In the genomic region with DNA sequence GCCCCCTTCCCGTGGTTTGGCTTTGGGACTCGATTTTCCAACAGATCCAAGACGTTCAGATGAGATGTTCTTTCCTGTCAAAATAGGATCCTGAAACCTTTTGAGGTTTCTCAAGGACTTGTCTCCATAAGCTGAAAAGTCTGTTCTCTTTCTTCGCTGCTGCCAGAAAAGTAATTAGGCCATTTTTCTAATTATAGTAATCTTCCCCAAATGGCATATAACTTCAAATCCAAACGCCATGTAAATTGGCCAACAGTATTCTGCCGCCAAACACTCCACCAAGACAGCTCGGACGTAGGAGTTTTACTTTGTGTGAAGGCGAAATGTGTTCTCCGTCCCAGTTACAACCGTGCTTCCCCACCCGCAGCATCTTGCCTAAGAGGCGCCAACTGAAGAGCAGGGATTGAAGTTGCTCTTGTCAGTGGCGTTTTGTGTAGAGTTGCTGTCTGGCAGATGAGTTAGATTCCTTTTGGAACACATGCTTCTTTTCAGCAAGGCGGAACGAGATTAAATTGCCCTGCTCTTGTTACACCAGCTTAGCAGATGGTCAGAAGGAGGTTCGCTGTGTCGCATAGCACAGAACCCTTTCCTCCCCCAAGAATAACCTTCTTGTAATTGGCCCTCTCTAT, we compare ENCODE assay signal across 8 mouse cellular contexts.
DNase-seq lines count a peak whose midpoint lies in the region; ATAC-seq lines count a peak whose summit lies in the region.

No protein-coding gene starts in this region.

- WGBS in heart, embryonic 13.5 days, result 19% methylated on average over 18 of the region's 18 CpGs
- WGBS in forebrain, embryonic 14.5 days, result 26% methylated on average over 18 of the region's 18 CpGs
- WGBS in midbrain, embryonic 14.5 days, result 28% methylated on average over 18 of the region's 18 CpGs

- H3K4me3 ChIP-seq in heart, embryonic 13.5 days, result peak overlapping the region; percentile 45
- H3K4me3 ChIP-seq in forebrain, embryonic 14.5 days (ENCODE audit: low read depth, low read length), result peak overlapping the region; percentile 10
- peak overlapping the region; percentile 20 for H3K4me3 ChIP-seq in midbrain, embryonic 14.5 days (replicated peaks; ENCODE audit: low read depth, low read length)

- no peak for ATAC-seq in heart, embryonic 13.5 days (ENCODE audit: extremely low read depth, insufficient number of reproducible peaks, low FRiP score, low TSS enrichment)
- peak; percentile 85 for ATAC-seq in cerebellum, adult (ENCODE audit: insufficient number of reproducible peaks, low FRiP score, low TSS enrichment)
- ATAC-seq in forebrain, embryonic 14.5 days, result peak; percentile 49
- ATAC-seq in midbrain, embryonic 14.5 days (ENCODE audit: low FRiP score, low TSS enrichment), result peak; percentile 38; the same call in 1 of the 2 replicates

- no peaks in the 10 kb centered on the region for H3K9me3 ChIP-seq in heart, embryonic 13.5 days
- no peaks in the 10 kb centered on the region for H3K9me3 ChIP-seq in forebrain, embryonic 14.5 days (replicated peaks; ENCODE audit: control insufficient read depth, low read length)
- H3K9me3 ChIP-seq in midbrain, embryonic 14.5 days (ENCODE audit: control insufficient read depth, low read length), result no peaks in the 10 kb centered on the region

- peak overlapping the region; percentile 68 for H3K4me2 ChIP-seq in heart, embryonic 13.5 days
- peak overlapping the region; percentile 48 for H3K4me2 ChIP-seq in forebrain, embryonic 14.5 days (ENCODE audit: low read length)
- H3K4me2 ChIP-seq in midbrain, embryonic 14.5 days (ENCODE audit: low read length), result peak overlapping the region; percentile 46

- intact Hi-C loops in heart, postnatal 36 days (cut with DNase I), result loop anchor here (10.0 kb wide), 1 partner anchor 92 kb away; no protein-coding TSS in a partner anchor

- no peaks in the 10 kb centered on the region for H3K36me3 ChIP-seq in heart, embryonic 13.5 days
- H3K36me3 ChIP-seq in forebrain, embryonic 14.5 days (ENCODE audit: control insufficient read depth, insufficient read depth, low read length), result no peaks in the 10 kb centered on the region
- no peaks in the 10 kb centered on the region for H3K36me3 ChIP-seq in midbrain, embryonic 14.5 days (ENCODE audit: control insufficient read depth, insufficient read depth, low read length)

- H3K9ac ChIP-seq in heart, embryonic 13.5 days, result peak overlapping the region; percentile 67
- no peak overlapping the region for H3K9ac ChIP-seq in forebrain, embryonic 14.5 days (ENCODE audit: low read length)
- peak overlapping the region; percentile 18; the same call in 1 of the 2 replicates for H3K9ac ChIP-seq in midbrain, embryonic 14.5 days (replicated peaks; ENCODE audit: low read length)

- H3K4me1 ChIP-seq in heart, embryonic 13.5 days, result peaks cover 28% of the 10 kb centered on the region
- H3K4me1 ChIP-seq in forebrain, embryonic 14.5 days (ENCODE audit: control insufficient read depth, insufficient read depth, low read length), result peaks cover 11% of the 10 kb centered on the region; the same call in 1 of the 2 replicates
- peaks cover 13% of the 10 kb centered on the region for H3K4me1 ChIP-seq in midbrain, embryonic 14.5 days (ENCODE audit: control insufficient read depth, insufficient read depth, low read length)

- 0 out of 2 replicates have a peak overlapping the region, but pooled peaks have one; percentile 25 for H3K27ac ChIP-seq in heart, embryonic 13.5 days (replicated peaks)
- H3K27ac ChIP-seq in forebrain, embryonic 14.5 days (ENCODE audit: low read depth, low read length), result no peak overlapping the region
- 0 out of 2 replicates have a peak overlapping the region, but pooled peaks have one; percentile 20 for H3K27ac ChIP-seq in midbrain, embryonic 14.5 days (replicated peaks; ENCODE audit: low read depth, low read length)

- no peaks in the 10 kb centered on the region for H3K27me3 ChIP-seq in heart, embryonic 13.5 days (replicated peaks)
- no peaks in the 10 kb centered on the region for H3K27me3 ChIP-seq in forebrain, embryonic 14.5 days (replicated peaks; ENCODE audit: control insufficient read depth, insufficient read depth, low read length)
- no peaks in the 10 kb centered on the region for H3K27me3 ChIP-seq in midbrain, embryonic 14.5 days (ENCODE audit: control insufficient read depth, insufficient read depth, low read length)

- DNase-seq in heart, postnatal 36 days, result no peak
- peak; percentile 64 for DNase-seq in forebrain, embryonic 14.5 days (ENCODE audit: low spot score)
- peak; percentile 37 for DNase-seq in left cerebral cortex, adult 11 months (ENCODE audit: low spot score)
- DNase-seq in midbrain, embryonic 14.5 days, result peak; percentile 52
- DNase-seq in adipocyte (ENCODE audit: low spot score), result no peak
- no peak for DNase-seq in gastrocnemius, postnatal 25 days

Comparison
In these comparisons a context has a peak if more than half of its experiments do, and no peak if none do; other contexts are left out.
1. DNase-seq: peak in forebrain, embryonic 14.5 days (single experiment), left cerebral cortex, adult 11 months (single experiment) and midbrain, embryonic 14.5 days (single experiment); none in heart, postnatal 36 days (0 of 2), adipocyte (single experiment) and gastrocnemius, postnatal 25 days (single experiment).
2. Peak in every context shown above with its lines, with median percentiles within 50 percentile points of each other: H3K4me2 ChIP-seq and H3K4me3 ChIP-seq.